Mouse (Mus musculus): ENCODE measurements around the gene Atp2a3.

The Atp2a3 gene

GRCm38 (mm10) chr11:72961072-72961980, at the start of gene Atp2a3:
Gene Atp2a3, plus strand, starts transcription at chr11:72961169.
- no peak for DNase-seq (ENCODE audit: low spot score in 2 of 2)

- DNase-seq (ENCODE audit: low spot score in 2 of 2) = no peak
Observed at GRCm38 (mm10) chr11:72917299-72917996, 43.5 kb upstream of the Atp2a3 start.

GRCm38 (mm10) chr11:72923116-72923515, 37.9 kb upstream of the Atp2a3 start:
- DNase-seq (ENCODE audit: low spot score in 2 of 2) = no peak

GRCm38 (mm10) chr11:72924458-72924857, 36.5 kb upstream of the Atp2a3 start:
- no peak for DNase-seq (ENCODE audit: low spot score in 2 of 2)

GRCm38 (mm10) chr11:72925067-72925466, 35.9 kb upstream of the Atp2a3 start:
- no peak for DNase-seq (ENCODE audit: low spot score in 2 of 2)

GRCm38 (mm10) chr11:72926226-72926890, 34.6 kb upstream of the Atp2a3 start:
- DNase-seq (ENCODE audit: low spot score in 2 of 2) = no peak

- no peak for DNase-seq (ENCODE audit: low spot score in 2 of 2)
Observed at GRCm38 (mm10) chr11:72928516-72928915, 32.5 kb upstream of the Atp2a3 start.

GRCm38 (mm10) chr11:72940208-72941143, 20.5 kb upstream of the Atp2a3 start:
- DNase-seq (ENCODE audit: low spot score in 2 of 2) = no peak

GRCm38 (mm10) chr11:72944996-72945793, 15.8 kb upstream of the Atp2a3 start:
- DNase-seq (ENCODE audit: low spot score in 2 of 2) = no peak

GRCm38 (mm10) chr11:72945875-72946559, 15.0 kb upstream of the Atp2a3 start:
- DNase-seq (ENCODE audit: low spot score in 2 of 2) = no peak

- DNase-seq (ENCODE audit: low spot score in 2 of 2) = no peak
Observed at GRCm38 (mm10) chr11:72946560-72947119, 14.3 kb upstream of the Atp2a3 start.

- DNase-seq (ENCODE audit: low spot score in 2 of 2) = no peak
Observed at GRCm38 (mm10) chr11:72947840-72948239, 13.1 kb upstream of the Atp2a3 start.

- DNase-seq (ENCODE audit: low spot score in 2 of 2) = no peak
Observed at GRCm38 (mm10) chr11:72948254-72948653, 12.7 kb upstream of the Atp2a3 start.

GRCm38 (mm10) chr11:72951137-72952000, 9.6 kb upstream of the Atp2a3 start:
- DNase-seq (ENCODE audit: low spot score in 2 of 2) = no peak

- DNase-seq (ENCODE audit: low spot score in 2 of 2) = no peak
Observed at GRCm38 (mm10) chr11:72952226-72952625, 8.7 kb upstream of the Atp2a3 start.

- DNase-seq (ENCODE audit: low spot score in 2 of 2) = no peak
Observed at GRCm38 (mm10) chr11:72952697-72953096, 8.3 kb upstream of the Atp2a3 start.

GRCm38 (mm10) chr11:72953116-72953439, 7.9 kb upstream of the Atp2a3 start:
- DNase-seq (ENCODE audit: low spot score in 2 of 2) = no peak

- no peak for DNase-seq (ENCODE audit: low spot score in 2 of 2)
Observed at GRCm38 (mm10) chr11:72953440-72954151, 7.4 kb upstream of the Atp2a3 start.

Measured in right cerebral cortex, postnatal 36 days (tissue).